Mouse (Mus musculus): Measurements from ENCODE around the gene Bpifa1.
"Not testable (repeated sequence)": the region's sequence is repeated elsewhere in the genome, so short reads cannot be mapped to it uniquely, and the experiment has no call there.

The Bpifa1 gene

GRCm38 (mm10) chr2:154142580-154142979, at the start of gene Bpifa1:
TSS of gene Bpifa1 (plus strand) at chr2:154142880.
- no peak for DNase-seq (ENCODE audit: low spot score)

GRCm38 (mm10) chr2:154097734-154098133, 44.9 kb upstream of the Bpifa1 start:
- no peak for DNase-seq (ENCODE audit: low spot score)

GRCm38 (mm10) chr2:154117381-154117780, 25.3 kb upstream of the Bpifa1 start:
- DNase-seq (ENCODE audit: low spot score) = no peak

GRCm38 (mm10) chr2:154130120-154130519, 12.6 kb upstream of the Bpifa1 start, which contains the start of gene Bpifa3:
TSS of gene Bpifa3 (plus strand) at chr2:154130336.
- DNase-seq (ENCODE audit: low spot score) = no peak

- no peak for DNase-seq (ENCODE audit: low spot score)
Observed at GRCm38 (mm10) chr2:154143735-154144134, 1.1 kb downstream of the Bpifa1 start.

GRCm38 (mm10) chr2:154147496-154147895, 4.8 kb downstream of the Bpifa1 start:
- no peak for DNase-seq (ENCODE audit: low spot score)

- peak; percentile 17 for DNase-seq (ENCODE audit: low spot score)
Observed at GRCm38 (mm10) chr2:154158433-154158832, 15.8 kb downstream of the Bpifa1 start.

GRCm38 (mm10) chr2:154162307-154162706, 19.6 kb downstream of the Bpifa1 start, which contains the start of gene Bpifa5:
TSS of gene Bpifa5 (plus strand) at chr2:154162607.
- DNase-seq (ENCODE audit: low spot score) = no peak

GRCm38 (mm10) chr2:154163306-154163705, 20.6 kb downstream of the Bpifa1 start:
- DNase-seq (ENCODE audit: low spot score) = no peak

- no peak for DNase-seq (ENCODE audit: low spot score)
Observed at GRCm38 (mm10) chr2:154169172-154169571, 26.5 kb downstream of the Bpifa1 start.

GRCm38 (mm10) chr2:154171621-154172020, 28.9 kb downstream of the Bpifa1 start:
- DNase-seq (ENCODE audit: low spot score) = no peak

GRCm38 (mm10) chr2:154173313-154173712, 30.6 kb downstream of the Bpifa1 start:
- peak; percentile 11 for DNase-seq (ENCODE audit: low spot score)

- not testable (repeated sequence) for DNase-seq (ENCODE audit: low spot score)
Observed at GRCm38 (mm10) chr2:154181900-154182299, 39.2 kb downstream of the Bpifa1 start.

- not testable (repeated sequence) for DNase-seq (ENCODE audit: low spot score)
Observed at GRCm38 (mm10) chr2:154183061-154183460, 40.4 kb downstream of the Bpifa1 start.

- no peak for DNase-seq (ENCODE audit: low spot score)
Observed at GRCm38 (mm10) chr2:154185319-154185718, 42.6 kb downstream of the Bpifa1 start.

- no peak for DNase-seq (ENCODE audit: low spot score)
Observed at GRCm38 (mm10) chr2:154185748-154186147, 43.1 kb downstream of the Bpifa1 start.

GRCm38 (mm10) chr2:154187468-154187867, 44.8 kb downstream of the Bpifa1 start:
- DNase-seq (ENCODE audit: low spot score) = no peak

- DNase-seq (ENCODE audit: low spot score) = no peak
Observed at GRCm38 (mm10) chr2:154189877-154190434, 47.3 kb downstream of the Bpifa1 start.

- no peak for DNase-seq (ENCODE audit: low spot score)
Observed at GRCm38 (mm10) chr2:154190546-154191258, 48.0 kb downstream of the Bpifa1 start, which contains the start of gene Bpifb1. TSS of gene Bpifb1 (plus strand) at chr2:154190818.

- DNase-seq (ENCODE audit: low spot score) = no peak
Observed at GRCm38 (mm10) chr2:154192141-154192540, 49.5 kb downstream of the Bpifa1 start.

GRCm38 (mm10) chr2:154193071-154193470, 50.4 kb downstream of the Bpifa1 start:
- no peak for DNase-seq (ENCODE audit: low spot score)

GRCm38 (mm10) chr2:154193994-154194504, 51.4 kb downstream of the Bpifa1 start:
- DNase-seq (ENCODE audit: low spot score) = no peak

- no peak for DNase-seq (ENCODE audit: low spot score)
Observed at GRCm38 (mm10) chr2:154197036-154197435, 54.4 kb downstream of the Bpifa1 start.

Measured in urinary bladder, postnatal 14 days (tissue).